Mouse (Mus musculus): ENCODE data around the gene Ankrd13d. TPM values are rescaled to one million over a fixed set of nuclear protein-coding genes. Genes with fewer than 3 reads are reported as not detected.

Gene Ankrd13d
- total RNA-seq, 2 experiments from 2014 or later, result 1.9 to 3.8 TPM

GRCm38 (mm10) chr19:4227894-4228678, 54.9 kb downstream of the Ankrd13d start:
- ATAC-seq (replicated peaks; ENCODE audit: poor library complexity), result peak; percentile 54

GRCm38 (mm10) chr19:4227446-4227845, 55.5 kb downstream of the Ankrd13d start:
- no peak for ATAC-seq (replicated peaks; ENCODE audit: poor library complexity)

- ATAC-seq (replicated peaks; ENCODE audit: poor library complexity), result no peak
Observed at GRCm38 (mm10) chr19:4226779-4227178, 56.2 kb downstream of the Ankrd13d start.

GRCm38 (mm10) chr19:4222165-4222564, 60.8 kb downstream of the Ankrd13d start:
- ATAC-seq (replicated peaks; ENCODE audit: poor library complexity), result peak; percentile 40; the same call in 1 of the 2 replicates

- 0 out of 2 replicates have a peak, but pooled peaks have one; percentile 9 for ATAC-seq (replicated peaks; ENCODE audit: poor library complexity)
Observed at GRCm38 (mm10) chr19:4220957-4221743, 61.8 kb downstream of the Ankrd13d start.

GRCm38 (mm10) chr19:4220416-4220815, 62.5 kb downstream of the Ankrd13d start:
- ATAC-seq (replicated peaks; ENCODE audit: poor library complexity), result no peak

Other genes with a start within 250 kb of the Ankrd13d start
- gene Gstp1, start 245.2 kb downstream of the Ankrd13d start, total RNA-seq (2015), result 264 and 361 TPM in 2 replicates
- 79.8 and 88.4 TPM in 2 replicates for gene Gstp1, start 245.2 kb downstream of the Ankrd13d start, total RNA-seq (2017)
- not detected in 2 replicates for gene Gstp2, start 237.1 kb downstream of the Ankrd13d start, total RNA-seq (2015)
- not detected in 2 replicates for gene Gstp2, start 237.1 kb downstream of the Ankrd13d start, total RNA-seq (2017)
- 1.4 and 7.5 TPM in 2 replicates for gene Gstp3, start 223.6 kb downstream of the Ankrd13d start, total RNA-seq (2015)
- 2.2 TPM in 2 replicates for gene Gstp3, start 223.6 kb downstream of the Ankrd13d start, total RNA-seq (2017)
- not detected in 2 replicates for gene Cabp2, start 201.6 kb downstream of the Ankrd13d start, total RNA-seq (2015)
- gene Cabp2, start 201.6 kb downstream of the Ankrd13d start, total RNA-seq (2017), result not detected in 2 replicates
- 112 and 126 TPM in 2 replicates for gene Cdk2ap2, start 186.0 kb downstream of the Ankrd13d start, total RNA-seq (2015)
- 24.2 and 44.8 TPM in 2 replicates for gene Cdk2ap2, start 186.0 kb downstream of the Ankrd13d start, total RNA-seq (2017)
- 7.8 and 11.2 TPM in 2 replicates for gene Pitpnm1, start 183.1 kb downstream of the Ankrd13d start, total RNA-seq (2015)
- 6.8 and 17.2 TPM in 2 replicates for gene Pitpnm1, start 183.1 kb downstream of the Ankrd13d start, total RNA-seq (2017)
- 61.9 and 66.4 TPM in 2 replicates for gene Aip, start 157.3 kb downstream of the Ankrd13d start, total RNA-seq (2015)
- gene Aip, start 157.3 kb downstream of the Ankrd13d start, total RNA-seq (2017), result 24.4 and 31.1 TPM in 2 replicates
- gene Gpr152, start 143.3 kb downstream of the Ankrd13d start, total RNA-seq (2015), result not detected in 2 replicates
- 0.10 TPM in 1 of 2 replicates, not detected in the other for gene Gpr152, start 143.3 kb downstream of the Ankrd13d start, total RNA-seq (2017)
- gene Cabp4, start 139.1 kb downstream of the Ankrd13d start, total RNA-seq (2015), result not detected in 2 replicates
- gene Cabp4, start 139.1 kb downstream of the Ankrd13d start, total RNA-seq (2017), result not detected in 2 replicates
- gene Coro1b, start 134.5 kb downstream of the Ankrd13d start, total RNA-seq (2015), result 138 and 142 TPM in 2 replicates
- 66.4 and 83.5 TPM in 2 replicates for gene Coro1b, start 134.5 kb downstream of the Ankrd13d start, total RNA-seq (2017)
- 96.4 and 114 TPM in 2 replicates for gene Ptprcap, start 129.5 kb downstream of the Ankrd13d start, total RNA-seq (2015)
- 79.5 and 83.5 TPM in 2 replicates for gene Ptprcap, start 129.5 kb downstream of the Ankrd13d start, total RNA-seq (2017)
- 21.6 and 22.1 TPM in 2 replicates for gene Rps6kb2, start 119.8 kb downstream of the Ankrd13d start, total RNA-seq (2015)
- gene Rps6kb2, start 119.8 kb downstream of the Ankrd13d start, total RNA-seq (2017), result 23.1 and 30.2 TPM in 2 replicates
- gene Carns1, start 107.7 kb downstream of the Ankrd13d start, total RNA-seq (2015), result 2.2 and 2.4 TPM in 2 replicates
- gene Carns1, start 107.7 kb downstream of the Ankrd13d start, total RNA-seq (2017), result 1.0 and 2.1 TPM in 2 replicates
- 39.3 and 46.6 TPM in 2 replicates for gene Tbc1d10c, start 91.9 kb downstream of the Ankrd13d start, total RNA-seq (2015)
- gene Tbc1d10c, start 91.9 kb downstream of the Ankrd13d start, total RNA-seq (2017), result 15.3 and 17.5 TPM in 2 replicates
- gene Ppp1ca, start 91.1 kb downstream of the Ankrd13d start, total RNA-seq (2015), result 395 and 413 TPM in 2 replicates
- 482 and 538 TPM in 2 replicates for gene Ppp1ca, start 91.1 kb downstream of the Ankrd13d start, total RNA-seq (2017)
- 28.0 and 31.0 TPM in 2 replicates for gene Rad9a, start 81.5 kb downstream of the Ankrd13d start, total RNA-seq (2015)
- gene Rad9a, start 81.5 kb downstream of the Ankrd13d start, total RNA-seq (2017), result 16.1 and 19.7 TPM in 2 replicates
- 2.8 and 5.0 TPM in 2 replicates for gene Clcf1, start 68.9 kb downstream of the Ankrd13d start, total RNA-seq (2015)
- gene Clcf1, start 68.9 kb downstream of the Ankrd13d start, total RNA-seq (2017), result 1.3 and 3.0 TPM in 2 replicates
- gene AC109138.7, start 68.8 kb downstream of the Ankrd13d start, total RNA-seq (2015), result not detected in 2 replicates
- gene AC109138.7, start 68.8 kb downstream of the Ankrd13d start, total RNA-seq (2017), result not detected in 2 replicates
- gene Pold4, start 51.2 kb downstream of the Ankrd13d start, total RNA-seq (2015), result 53.6 and 55.0 TPM in 2 replicates
- gene Pold4, start 51.2 kb downstream of the Ankrd13d start, total RNA-seq (2017), result 60.4 and 67.8 TPM in 2 replicates
- 6.2 and 7.5 TPM in 2 replicates for gene Ssh3, start 14.0 kb downstream of the Ankrd13d start, total RNA-seq (2015)
- 8.1 and 9.7 TPM in 2 replicates for gene Ssh3, start 14.0 kb downstream of the Ankrd13d start, total RNA-seq (2017)
- 149 and 172 TPM in 2 replicates for gene Grk2, start 23.1 kb upstream of the Ankrd13d start, total RNA-seq (2015)
- gene Grk2, start 23.1 kb upstream of the Ankrd13d start, total RNA-seq (2017), result 207 and 336 TPM in 2 replicates
- gene Kdm2a, start 115.1 kb upstream of the Ankrd13d start, total RNA-seq (2015), result 59.0 and 64.3 TPM in 2 replicates
- gene Kdm2a, start 115.1 kb upstream of the Ankrd13d start, total RNA-seq (2017), result 58.3 and 60.2 TPM in 2 replicates
- gene Rhod, start 156.3 kb upstream of the Ankrd13d start, total RNA-seq (2015), result not detected in 2 replicates
- not detected in 2 replicates for gene Rhod, start 156.3 kb upstream of the Ankrd13d start, total RNA-seq (2017)
- not detected in 2 replicates for gene Syt12, start 194.3 kb upstream of the Ankrd13d start, total RNA-seq (2015)
- gene Syt12, start 194.3 kb upstream of the Ankrd13d start, total RNA-seq (2017), result not detected in 2 replicates
- not detected in 2 replicates for gene 2010003K11Rik, start 215.4 kb upstream of the Ankrd13d start, total RNA-seq (2015)
- gene 2010003K11Rik, start 215.4 kb upstream of the Ankrd13d start, total RNA-seq (2017), result not detected in 2 replicates
- 0.56 and 2.3 TPM in 2 replicates for gene Pcx, start 227.3 kb upstream of the Ankrd13d start, total RNA-seq (2015)
- 0.98 and 2.1 TPM in 2 replicates for gene Pcx, start 227.3 kb upstream of the Ankrd13d start, total RNA-seq (2017)